Mouse (Mus musculus) embryonic stem cell, embryonic (primary cell): ENCODE results near the gene Cd1d1.
"Not testable (repeated sequence)": the region's sequence is repeated elsewhere in the genome, so short reads cannot be mapped to it uniquely, and the experiment has no call there.

Source experiments
- CTCF ChIA-PET, 4 experiments: fragments of 300-600 bp in 2 of 4; fragments of 350-600 bp in 2 of 4; sonication (Branson Sonifier 250); formaldehyde crosslinking; loops; one replicate each; lab custom pipeline; 2022; ENCODE audit warnings: inconsistent platforms in 2 of 4; lab: Charles Lee
- POLR2A ChIA-PET, 4 experiments: fragments of 300-600 bp in 2 of 4; fragments of 350-600 bp in 2 of 4; sonication (Branson Sonifier 250); formaldehyde crosslinking; loops; one replicate each; lab custom pipeline; 2022; ENCODE audit warnings: antibody characterized with exemption in 4 of 4, inconsistent platforms in 1 of 4; lab: Charles Lee

The Cd1d1 gene

GRCm38 (mm10) chr3:86986969-86987368 lies 12.3 kb downstream of the Cd1d1 start:
- CTCF ChIA-PET: not testable (repeated sequence)

GRCm38 (mm10) chr3:86986490-86986889 lies 12.8 kb downstream of the Cd1d1 start:
- ChIA-PET POLR2A (interaction anchor here in 2 of 4 experiments (1.1 to 2.4 kb wide), 3 partner anchors 12 to 54 kb away, joined by 3 to 8 read pairs (median 6); partner anchors contain the start of gene Cd1d1 (in 1 of the 2)), CTCF (interaction anchor here in 1 of 4 experiments (0.7 kb wide), 1 partner anchor 579 kb away, joined by 5 read pairs; no protein-coding TSS in a partner anchor)

More at GRCm38 (mm10) chr3:86986969-86987368, 12.3 kb downstream of the Cd1d1 start:
- POLR2A ChIA-PET: interaction anchor here in 2 of 4 experiments (1.1 to 2.4 kb wide), 3 partner anchors 12 to 54 kb away, joined by 3 to 8 read pairs (median 6); partner anchors contain the start of gene Cd1d1 (in 1 of the 2)

GRCm38 (mm10) chr3:86983382-86983781 lies 15.9 kb downstream of the Cd1d1 start:
- POLR2A ChIA-PET: no interaction called here
- CTCF ChIA-PET: no interaction called here

- POLR2A ChIA-PET: interaction anchor here in 1 of 4 experiments (0.9 to 1.4 kb wide), 2 partner anchors 15 to 106 kb away, joined by 3 read pairs; no protein-coding TSS in a partner anchor
- CTCF ChIA-PET: interaction anchor here in 3 of 4 experiments (0.6 to 2.0 kb wide), 19 partner anchors 21 to 648 kb away, joined by 3 to 13 read pairs (median 3); no protein-coding TSS in a partner anchor
Observed at GRCm38 (mm10) chr3:86976546-86976945, 22.7 kb downstream of the Cd1d1 start.

GRCm38 (mm10) chr3:86975150-86975549 lies 24.1 kb downstream of the Cd1d1 start:
- POLR2A ChIA-PET: interaction anchor here in 1 of 4 experiments (1.6 kb wide), 1 partner anchor 60 kb away, joined by 3 read pairs; no protein-coding TSS in a partner anchor

GRCm38 (mm10) chr3:86962665-86963435 lies 36.4 kb downstream of the Cd1d1 start:
- POLR2A ChIA-PET: interaction anchor here in 3 of 4 experiments (0.6 to 0.8 kb wide), 3 partner anchors 12 to 474 kb away, joined by 3 to 5 read pairs (median 3); no protein-coding TSS in a partner anchor
- CTCF ChIA-PET: interaction anchor here in 1 of 4 experiments (0.7 kb wide), 1 partner anchor 152 kb away, joined by 9 read pairs; no protein-coding TSS in a partner anchor

More at GRCm38 (mm10) chr3:86975150-86975549, 24.1 kb downstream of the Cd1d1 start:
- CTCF ChIA-PET: interaction anchor here in 2 of 4 experiments (1.0 to 2.0 kb wide), 5 partner anchors 21 to 187 kb away, joined by 4 to 13 read pairs (median 6); no protein-coding TSS in a partner anchor

GRCm38 (mm10) chr3:86961395-86961669 lies 37.9 kb downstream of the Cd1d1 start:
- ChIA-PET CTCF (interaction anchor here in 1 of 4 experiments (0.5 kb wide), 1 partner anchor 126 kb away, joined by 7 read pairs; no protein-coding TSS in a partner anchor), POLR2A (interaction anchor here in 2 of 4 experiments (1.0 to 1.5 kb wide), 4 partner anchors 10 to 448 kb away, joined by 3 to 4 read pairs (median 3); partner anchors contain the start of gene Dclk2 (in 1 of the 2))

GRCm38 (mm10) chr3:86960656-86961394 lies 38.4 kb downstream of the Cd1d1 start:
- CTCF ChIA-PET: interaction anchor here in 1 of 4 experiments (0.5 kb wide), 1 partner anchor 125 kb away, joined by 7 read pairs; no protein-coding TSS in a partner anchor
- POLR2A ChIA-PET: interaction anchor here in 3 of 4 experiments (0.5 to 1.5 kb wide), 5 partner anchors 10 to 448 kb away, joined by 3 to 4 read pairs (median 3); partner anchors contain the start of gene Dclk2 (in 1 of the 3)

- CTCF ChIA-PET: interaction anchor here in 1 of 4 experiments (0.5 kb wide), 1 partner anchor 38 kb away, joined by 3 read pairs; no protein-coding TSS in a partner anchor
- POLR2A ChIA-PET: interaction anchor here in 1 of 4 experiments (1.1 kb wide), 1 partner anchor 73 kb away, joined by 5 read pairs; no protein-coding TSS in a partner anchor
Observed at GRCm38 (mm10) chr3:86959088-86959487, 40.2 kb downstream of the Cd1d1 start.

GRCm38 (mm10) chr3:86955376-86955775 lies 43.9 kb downstream of the Cd1d1 start:
- CTCF ChIA-PET: interaction anchor here in 2 of 4 experiments (0.9 to 1.2 kb wide), 3 partner anchors 21 to 143 kb away, joined by 3 to 4 read pairs (median 3); no protein-coding TSS in a partner anchor
- POLR2A ChIA-PET: interaction anchor here in 3 of 4 experiments (0.6 to 1.2 kb wide), 6 partner anchors 15 to 110 kb away, joined by 3 to 11 read pairs (median 4); partner anchors contain the start of gene Dclk2 (in 1 of the 3)

- ChIA-PET POLR2A (interaction anchor here in 1 of 4 experiments (0.6 kb wide), 1 partner anchor 548 kb away, joined by 3 read pairs; no protein-coding TSS in a partner anchor), CTCF (interaction anchor here in 2 of 4 experiments (1.2 kb wide), 2 partner anchors 21 to 142 kb away, joined by 4 read pairs; no protein-coding TSS in a partner anchor)
Observed at GRCm38 (mm10) chr3:86954521-86954920, 44.7 kb downstream of the Cd1d1 start.

- CTCF ChIA-PET: interaction anchor here in 1 of 4 experiments (1.2 kb wide), 1 partner anchor 22 kb away, joined by 4 read pairs; no protein-coding TSS in a partner anchor
- POLR2A ChIA-PET: no interaction called here
Observed at GRCm38 (mm10) chr3:86953819-86954218, 45.4 kb downstream of the Cd1d1 start.

- POLR2A ChIA-PET: interaction anchor here in 2 of 4 experiments (0.7 to 2.0 kb wide), 7 partner anchors 10 to 48 kb away, joined by 3 to 7 read pairs (median 3); partner anchors contain the start of gene Cd1d1 (in 1 of the 2)
- CTCF ChIA-PET: no interaction called here
Observed at GRCm38 (mm10) chr3:86950652-86951051, 48.6 kb downstream of the Cd1d1 start.
